Mouse (Mus musculus) thymus, adult 2 months (tissue): ENCODE results near the gene Zfp775. TPM values are rescaled to one million over a fixed set of nuclear protein-coding genes. Genes with fewer than 3 reads are reported as not detected.

Source experiments
- DNase-seq: peaks from one replicate; pipeline ENCODE4 v3.0.0; 2021
- H3K27ac ChIP-seq: fragments of 200-500 bp; 2 replicates; pipeline ENCODE4 v1.5.1; 2012; ENCODE audit warnings: low read length, control low read depth; ENCODE audit not compliant: control insufficient read depth, insufficient read depth
- H3K27me3 ChIP-seq: fragments of 200-500 bp; 2 replicates; pipeline ENCODE4 v1.6.1; 2012; ENCODE audit warnings: mild to moderate bottlenecking, low read length, moderate library complexity, mixed read lengths; ENCODE audit not compliant: control insufficient read depth, insufficient read depth
- H3K36me3 ChIP-seq: fragments of 200-500 bp; 2 replicates; pipeline ENCODE4 v1.6.1; 2012; ENCODE audit warnings: mild to moderate bottlenecking, low read length, moderate library complexity; ENCODE audit not compliant: control insufficient read depth, insufficient read depth
- H3K4me1 ChIP-seq: fragments of 200-500 bp; replicated peaks from 2 replicates; pipeline ENCODE4 v1.6.1; 2012; ENCODE audit warnings: low read length; ENCODE audit not compliant: control insufficient read depth, insufficient read depth
- H3K4me3 ChIP-seq: fragments of 200-500 bp; 2 replicates; pipeline ENCODE4 v1.5.1; 2012; ENCODE audit warnings: mild to moderate bottlenecking, low read length, control low read depth, moderate library complexity; ENCODE audit not compliant: control insufficient read depth, insufficient read depth
- CTCF ChIP-seq: fragments of 200-500 bp; IDR thresholded peaks from 2 replicates; pipeline ENCODE4 v1.5.1; 2012; ENCODE audit warnings: mild to moderate bottlenecking, control low read depth, low read length, moderate library complexity, borderline replicate concordance; ENCODE audit not compliant: control insufficient read depth, poor library complexity, insufficient read depth; ENCODE audit errors: extremely low read depth
- POLR2A ChIP-seq: fragments of 200-500 bp; IDR thresholded peaks from 2 replicates; pipeline ENCODE4 v1.6.1; 2012; ENCODE audit warnings: mild to moderate bottlenecking, low read length, control low read depth, moderate library complexity; ENCODE audit not compliant: control insufficient read depth, poor library complexity, insufficient read depth; ENCODE audit errors: extremely low read depth
- WGBS: fragments of 180-500 bp; shearing (Covaris S2); methylation state at CpG from one replicate; pipeline ENCODE4 v1.1.7; 2018; 5-methylcytosine and 5-hydroxymethylcytosine counted together
- polyA plus RNA-seq: library from polyadenylated mRNA; depleted of rRNA; stranded (reverse); fragments of >200 nt; gene quantifications from 2 replicates; pipeline ENCODE4 v1.2.3, GENCODE M21; 2012; rRNA removed

Gene Zfp775
- polyA plus RNA-seq, 1 experiment = 8.2 TPM

GRCm38 (mm10) chr6:48669446-48669969 is 67.6 kb downstream of the Zfp775 start:
- TF ChIP-seq POLR2A (no peak), CTCF (no peak)
- H3K4me3 ChIP-seq = no peak overlapping the region

More at GRCm38 (mm10) chr6:48669446-48669969, 67.6 kb downstream of the Zfp775 start:
- Histone ChIP-seq H3K27me3 (no peaks in the 10 kb centered on the region), H3K4me1 (peaks cover 32% of the 10 kb centered on the region), H3K36me3 (no peaks in the 10 kb centered on the region), H3K27ac (no peak overlapping the region)
- 88% methylated on average over 2 of the region's 2 CpGs for WGBS
- DNase-seq = no peak

Other genes with a start within 250 kb of the Zfp775 start
- gene Krba1, start 206.5 kb upstream of the Zfp775 start, polyA plus RNA-seq = 71.9 and 73.5 TPM in 2 replicates
- 29.4 and 30.2 TPM in 2 replicates for gene Zfp467, start 156.2 kb upstream of the Zfp775 start, polyA plus RNA-seq
- 29.3 and 35.4 TPM in 2 replicates for gene Sspo, start 153.8 kb upstream of the Zfp775 start, polyA plus RNA-seq
- gene Atp6v0e2, start 64.4 kb upstream of the Zfp775 start, polyA plus RNA-seq = 3.3 and 4.7 TPM in 2 replicates
- gene Lrrc61, start 47.3 kb upstream of the Zfp775 start, polyA plus RNA-seq = 41.4 and 58.7 TPM in 2 replicates
- gene Rarres2, start 29.3 kb upstream of the Zfp775 start, polyA plus RNA-seq = 17.5 and 28.8 TPM in 2 replicates
- gene Gm45021, start 12.5 kb upstream of the Zfp775 start, polyA plus RNA-seq = not detected in 2 replicates
- gene Repin1, start 8.2 kb upstream of the Zfp775 start, polyA plus RNA-seq = 35.3 and 40.2 TPM in 2 replicates
- gene Gm44965, start 8.1 kb upstream of the Zfp775 start, polyA plus RNA-seq = not detected in 2 replicates
- 1.5 and 1.7 TPM in 2 replicates for gene AI854703, start 24.7 kb downstream of the Zfp775 start, polyA plus RNA-seq
- gene Gimap8, start 45.2 kb downstream of the Zfp775 start, polyA plus RNA-seq = 26.6 and 29.8 TPM in 2 replicates
- 42.5 and 49.6 TPM in 2 replicates for gene Gimap9, start 74.1 kb downstream of the Zfp775 start, polyA plus RNA-seq
- gene Gimap4, start 82.5 kb downstream of the Zfp775 start, polyA plus RNA-seq = 43.0 and 64.0 TPM in 2 replicates
- gene Gimap6, start 106.2 kb downstream of the Zfp775 start, polyA plus RNA-seq = 72.9 and 82.4 TPM in 2 replicates
- 0.36 and 0.88 TPM in 2 replicates for gene Gm28053, start 116.5 kb downstream of the Zfp775 start, polyA plus RNA-seq
- gene Gimap7, start 116.6 kb downstream of the Zfp775 start, polyA plus RNA-seq = 3.8 and 6.3 TPM in 2 replicates
- 94.7 and 98.1 TPM in 2 replicates for gene Gimap1, start 137.0 kb downstream of the Zfp775 start, polyA plus RNA-seq
- 34.0 and 35.3 TPM in 2 replicates for gene Gimap5, start 144.1 kb downstream of the Zfp775 start, polyA plus RNA-seq
- gene Gimap3, start 168.8 kb downstream of the Zfp775 start, polyA plus RNA-seq = 48.2 and 61.3 TPM in 2 replicates
- 67.0 and 84.8 TPM in 2 replicates for gene Tmem176a, start 238.9 kb downstream of the Zfp775 start, polyA plus RNA-seq
- gene Tmem176b, start 239.4 kb downstream of the Zfp775 start, polyA plus RNA-seq = 206 and 265 TPM in 2 replicates